Mouse (Mus musculus) MEL (cell line): ENCODE data around the gene Rbm47. TPM values are rescaled to one million over a fixed set of nuclear protein-coding genes. Genes with fewer than 3 reads are reported as not detected.

ENCODE experiments used
- DNase-seq: peaks from one replicate; pipeline ENCODE4 v3.0.0; 2011; ENCODE audit warnings: low read depth, low spot score
- H3K27ac ChIP-seq: 2 replicates; pipeline ENCODE4 v1.5.1; 2012; ENCODE audit warnings: low read depth, mild to moderate bottlenecking, control low read depth, low read length, moderate library complexity; ENCODE audit not compliant: control insufficient read depth
- H3K27me3 ChIP-seq, 2 experiments: fragments of 150-350 bp in 1 of 2; sonication (generic) in 1 of 2; 2 replicates each; pipeline ENCODE4 v1.6.1; 2012; ENCODE audit warnings: low read length in 2 of 2, mild to moderate bottlenecking in 2 of 2, improper control_type of control experiment in 1 of 2, moderate library complexity in 1 of 2; ENCODE audit not compliant: insufficient read depth in 2 of 2, control insufficient read depth in 1 of 2
- H3K36me3 ChIP-seq, 2 experiments: 2 replicates each; pipeline ENCODE4 v1.6.1; 2012 to 2014; ENCODE audit warnings: low read length in 2 of 2, improper control_type of control experiment in 1 of 2, inconsistent platforms in 1 of 2, mild to moderate bottlenecking in 1 of 2; ENCODE audit not compliant: insufficient read depth in 2 of 2, control insufficient read depth in 1 of 2
- H3K4me1 ChIP-seq, 2 experiments: fragments of 150-350 bp in 1 of 2; sonication (generic) in 1 of 2; 2 replicates each; pipeline ENCODE4 v1.6.1; 2012; ENCODE audit warnings: low read length in 2 of 2, improper control_type of control experiment in 1 of 2, mild to moderate bottlenecking in 1 of 2; ENCODE audit not compliant: insufficient read depth in 2 of 2, control insufficient read depth in 1 of 2
- H3K4me3 ChIP-seq, 2 experiments: fragments of 150-350 bp in 1 of 2; sonication (generic) in 1 of 2; 2 replicates each; pipeline ENCODE4 v1.5.1; 2012; ENCODE audit warnings: low read depth in 2 of 2, low read length in 2 of 2, mild to moderate bottlenecking in 2 of 2, moderate library complexity in 2 of 2, control low read depth in 1 of 2, improper control_type of control experiment in 1 of 2; ENCODE audit not compliant: control insufficient read depth in 1 of 2, insufficient read depth in 1 of 2
- H3K79me2 ChIP-seq: 2 replicates; pipeline ENCODE4 v1.6.1; 2012; ENCODE audit warnings: mild to moderate bottlenecking, low read length, moderate library complexity; ENCODE audit not compliant: control insufficient read depth, poor library complexity, insufficient read depth
- H3K9ac ChIP-seq: 2 replicates; pipeline ENCODE4 v1.6.1; 2012; ENCODE audit warnings: low read depth, mild to moderate bottlenecking, control low read depth, low read length, moderate library complexity; ENCODE audit not compliant: control insufficient read depth, poor library complexity, severe bottlenecking
- H3K9me3 ChIP-seq: fragments of 150-350 bp; sonication (generic); replicated peaks from 2 replicates; pipeline ENCODE4 v1.6.1; 2012; ENCODE audit warnings: mild to moderate bottlenecking, low read length, improper control_type of control experiment, moderate library complexity; ENCODE audit not compliant: insufficient read depth
- ELF1 ChIP-seq: IDR thresholded peaks from 2 replicates; pipeline ENCODE4 v1.6.1; 2014; ENCODE audit warnings: low read depth, mild to moderate bottlenecking, inconsistent platforms, low read length, improper control_type of control experiment, moderate library complexity
- GABPA ChIP-seq: IDR thresholded peaks from 2 replicates; pipeline ENCODE4 v1.6.1; 2012; ENCODE audit warnings: low read depth, mild to moderate bottlenecking, inconsistent platforms, low read length, improper control_type of control experiment, moderate library complexity
- HCFC1 ChIP-seq: IDR thresholded peaks from 2 replicates; pipeline ENCODE4 v1.6.1; 2012; ENCODE audit warnings: low read depth, mild to moderate bottlenecking, inconsistent platforms, low read length, improper control_type of control experiment, moderate library complexity
- KAT2A ChIP-seq: conservative IDR thresholded peaks from 2 replicates; pipeline ENCODE4 v1.6.1; 2012; ENCODE audit warnings: low read depth, low read length, improper control_type of control experiment, inconsistent platforms
- MAFK ChIP-seq: IDR thresholded peaks from 2 replicates; pipeline ENCODE4 v1.6.1; 2011; ENCODE audit warnings: low read depth, mild to moderate bottlenecking, low read length, improper control_type of control experiment, borderline replicate concordance
- MAZ ChIP-seq: IDR thresholded peaks from 2 replicates; pipeline ENCODE4 v1.6.1; 2012; ENCODE audit warnings: low read depth, mild to moderate bottlenecking, inconsistent platforms, low read length, improper control_type of control experiment
- MYC ChIP-seq: IDR thresholded peaks from 2 replicates; pipeline ENCODE4 v1.6.1; 2011; ENCODE audit warnings: low read depth, mild to moderate bottlenecking, low read length, improper control_type of control experiment, moderate library complexity
- POLR2AphosphoS2 ChIP-seq: IDR thresholded peaks from 2 replicates; pipeline ENCODE4 v1.6.1; 2011; ENCODE audit warnings: low read length, improper control_type of control experiment
- POLR2AphosphoS5 ChIP-seq: IDR thresholded peaks from 2 replicates; pipeline ENCODE4 v1.6.1; 2012; ENCODE audit warnings: low read depth, borderline replicate concordance, mild to moderate bottlenecking, inconsistent platforms, low read length, moderate library complexity, mixed read lengths
- RAD21 ChIP-seq: IDR thresholded peaks from 2 replicates; pipeline ENCODE4 v1.6.1; 2011; ENCODE audit warnings: mild to moderate bottlenecking, low read depth, low read length, improper control_type of control experiment
- SIN3A ChIP-seq: IDR thresholded peaks from 2 replicates; pipeline ENCODE4 v1.6.1; 2012; ENCODE audit warnings: low read length, improper control_type of control experiment, inconsistent platforms
- TAL1 ChIP-seq: IDR thresholded peaks from 2 replicates; pipeline ENCODE4 v1.6.1; 2012; ENCODE audit warnings: mild to moderate bottlenecking, inconsistent platforms, low read length, moderate library complexity, mixed read lengths
- TCF12 ChIP-seq: IDR thresholded peaks from 2 replicates; pipeline ENCODE4 v1.6.1; 2014; ENCODE audit warnings: low read depth, mild to moderate bottlenecking, inconsistent platforms, low read length, improper control_type of control experiment, moderate library complexity
- ZKSCAN1 ChIP-seq: IDR thresholded peaks from 2 replicates; pipeline ENCODE4 v1.6.1; 2012; ENCODE audit warnings: low read depth, mild to moderate bottlenecking, inconsistent platforms, low read length, improper control_type of control experiment, moderate library complexity
- ZMIZ1 ChIP-seq: IDR thresholded peaks from 2 replicates; pipeline ENCODE4 v1.6.1; 2012; ENCODE audit warnings: low read depth, mild to moderate bottlenecking, inconsistent platforms, low read length, improper control_type of control experiment, moderate library complexity
- polyA plus RNA-seq, 2 experiments: library from polyadenylated mRNA; stranded (reverse) in 1 of 2; unstranded in 1 of 2; fragments of >175 nt in 1 of 2; fragments of >200 nt in 1 of 2; gene quantifications; 2 replicates each; pipeline versions ENCODE4 v1.2.1 to v1.2.4; 2012; ENCODE audit warnings: low replicate concordance in 2 of 2, low read depth in 1 of 2; ENCODE audit not compliant: insufficient read length in 2 of 2, insufficient read depth in 1 of 2, missing spikeins in 1 of 2
- total RNA-seq: library from RNA; depleted of rRNA; stranded (reverse); fragments of 300-350 nt; gene quantifications from 2 replicates; pipeline ENCODE4 v1.2.3, GENCODE M21; 2012

Gene Rbm47
- total and polyA plus RNA-seq, 3 experiments: not detected

DNA sequence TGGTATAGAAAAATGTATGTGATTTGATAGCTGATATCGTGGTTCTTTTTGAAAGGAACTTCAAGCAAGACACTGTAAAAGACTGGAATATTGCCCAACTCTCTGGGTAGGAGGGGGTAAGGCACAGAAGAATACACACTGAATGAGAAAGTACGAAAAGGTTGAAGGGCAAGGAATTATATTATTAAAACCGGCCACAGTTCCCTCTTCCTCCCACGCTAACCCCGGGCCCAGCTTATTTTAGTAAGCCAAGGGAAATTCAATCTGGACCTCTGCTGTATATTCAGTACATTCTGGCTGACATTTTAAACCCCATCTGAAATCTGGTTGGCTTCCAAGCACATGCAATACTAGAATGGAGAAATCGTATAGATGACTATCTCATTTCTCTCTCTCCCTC is 46.8 kb upstream of the Rbm47 start:
- H3K9me3 ChIP-seq: no peaks in the 10 kb centered on the region
- H3K27ac ChIP-seq: no peak overlapping the region
- H3K27me3 ChIP-seq: no peaks in the 10 kb centered on the region
- H3K4me1 ChIP-seq: no peaks in the 10 kb centered on the region
- no peak overlapping the region for H3K9ac ChIP-seq
- DNase-seq: no peak
- no peak overlapping the region for H3K4me3 ChIP-seq
- no peaks in the 10 kb centered on the region for H3K79me2 ChIP-seq
- TF ChIP-seq RAD21 (no peak), KAT2A (no peak), TCF12 (no peak)
- H3K36me3 ChIP-seq: no peaks in the 10 kb centered on the region

DNA sequence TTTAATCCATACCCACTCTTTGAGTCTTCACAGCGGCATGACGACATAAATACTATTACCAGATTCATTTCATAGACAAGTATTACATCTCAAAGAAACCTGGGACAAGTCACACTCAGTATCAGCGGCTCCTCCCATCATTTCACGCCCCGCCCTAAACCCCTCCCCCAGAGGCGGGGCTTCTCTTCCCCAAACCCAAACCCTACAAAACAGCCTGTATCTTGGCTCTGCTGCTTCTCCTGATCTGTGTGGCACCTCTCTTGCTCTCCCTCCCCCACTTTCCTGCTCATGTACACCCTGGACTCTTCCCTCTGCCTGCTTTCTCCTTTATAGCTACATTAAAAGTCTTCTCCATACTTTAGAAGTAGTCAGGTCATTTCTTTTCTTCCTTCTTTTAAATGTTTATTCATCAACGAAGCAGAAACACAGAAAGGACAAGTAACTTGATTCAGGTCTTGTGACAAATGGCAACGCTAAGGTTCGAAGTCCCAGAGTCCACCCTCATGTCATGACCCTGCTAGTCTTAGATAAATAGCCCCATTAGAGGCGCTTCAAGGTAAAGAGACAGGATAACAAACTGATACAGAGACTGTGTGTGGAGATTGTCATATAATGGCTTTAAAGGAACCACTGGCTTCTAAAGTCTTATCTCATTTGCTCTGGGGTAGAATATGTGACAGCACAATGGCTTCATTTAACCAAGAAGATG is 42.8 kb upstream of the Rbm47 start:
- no peak for DNase-seq
- Histone ChIP-seq H3K9ac (no peak overlapping the region), H3K27ac (no peak overlapping the region), H3K4me3 (no peak overlapping the region), H3K79me2 (no peaks in the 10 kb centered on the region)
- TF ChIP-seq ELF1: no peak
- TF ChIP-seq MAFK: no peak
- no peak for TF ChIP-seq POLR2AphosphoS2
- no peak for TF ChIP-seq HCFC1
- no peak for TF ChIP-seq MAZ
- TF ChIP-seq ZKSCAN1: no peak
- no peak for TF ChIP-seq MYC
- no peak for TF ChIP-seq TAL1
- no peak for TF ChIP-seq ZMIZ1
- TF ChIP-seq SIN3A: no peak
- TF ChIP-seq POLR2AphosphoS5: no peak
- TF ChIP-seq GABPA: no peak
- TF ChIP-seq, all 39 proteins: peak for 0
- Histone ChIP-seq H3K9me3 (no peaks in the 10 kb centered on the region), H3K36me3 (no peaks in the 10 kb centered on the region), H3K4me1 (no peaks in the 10 kb centered on the region), H3K27me3 (no peaks in the 10 kb centered on the region)
